Mouse (Mus musculus) spleen, postnatal 4 days (tissue): ENCODE measurements around the gene Ufc1.

ENCODE experiments used
- DNase-seq, 2 experiments: peaks; one replicate each; pipeline ENCODE4 v3.0.0; 2022; ENCODE audit warnings: low spot score in 2 of 2

Gene Ufc1

DNA sequence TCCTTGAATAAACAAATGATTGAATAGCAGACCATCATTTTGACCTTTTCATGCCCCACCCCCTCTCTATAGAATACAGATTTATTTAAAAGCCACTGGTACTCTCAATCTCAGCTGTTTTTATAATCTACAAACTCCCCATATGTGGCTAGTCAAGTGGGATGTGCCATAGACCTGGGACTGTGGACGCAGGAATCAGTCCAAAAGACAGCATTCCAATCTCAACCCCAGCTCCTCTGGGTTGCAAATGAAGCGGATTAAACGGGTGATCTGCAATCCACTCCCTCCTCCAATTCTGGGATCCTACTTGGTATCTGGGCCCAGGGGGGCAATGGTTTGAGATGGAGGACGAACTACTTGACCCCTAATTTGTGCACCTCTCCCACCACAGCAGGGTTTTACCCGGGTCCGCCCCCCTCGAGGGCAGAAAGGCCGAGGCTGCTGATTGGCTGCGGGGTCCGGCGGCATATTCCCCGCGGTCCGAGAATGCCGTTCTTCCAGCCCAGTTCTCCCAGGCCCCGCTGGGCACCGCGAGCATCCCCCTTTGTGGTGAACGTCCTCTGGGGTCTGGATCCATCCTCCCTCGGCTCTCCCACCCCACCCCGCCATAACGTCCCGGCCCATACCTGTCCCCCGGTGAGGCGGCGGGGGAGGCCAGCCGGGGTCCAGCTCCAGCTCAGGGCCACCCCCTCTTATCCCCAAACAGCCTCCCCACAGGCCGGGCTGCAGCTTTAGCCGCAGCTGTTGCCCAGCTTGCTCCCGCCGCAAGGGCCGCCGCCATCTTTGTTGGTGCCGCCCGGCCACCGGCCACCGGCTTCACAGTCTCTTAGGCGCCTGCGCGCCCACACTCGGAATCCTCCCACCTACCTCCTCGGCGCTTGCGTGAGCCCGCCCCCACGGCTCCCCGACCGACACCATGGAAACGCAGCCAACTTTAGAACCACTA lies 7.4 kb downstream of the Ufc1 start, which contains the start of gene Usp21:
Gene Usp21 (minus strand): TSS at position 856 of the 946 bp plus-strand sequence.
- peak; percentile 93 to 96 for DNase-seq

DNA sequence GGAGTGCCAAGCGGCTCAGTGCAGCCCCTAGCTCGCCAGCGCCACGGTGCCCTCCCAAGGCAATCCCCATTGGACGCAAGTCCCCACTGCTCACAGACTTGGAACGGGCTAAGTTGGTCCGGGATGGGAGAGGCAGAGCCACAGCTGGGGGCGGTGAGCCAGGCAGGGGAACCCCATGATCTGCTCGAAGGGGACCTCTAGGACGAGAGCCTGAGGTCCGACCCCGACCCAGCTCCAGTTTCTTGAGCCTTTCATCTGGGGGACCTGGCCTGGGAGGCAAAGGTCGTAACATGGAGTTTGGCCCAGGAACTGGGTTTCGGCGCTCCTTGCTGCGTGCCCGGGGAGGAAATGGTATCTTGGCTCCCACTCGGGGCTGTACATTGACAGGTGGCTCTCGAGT lies 8.3 kb downstream of the Ufc1 start:
- DNase-seq, result peak in 1 of 2 experiments; percentile 73

DNA sequence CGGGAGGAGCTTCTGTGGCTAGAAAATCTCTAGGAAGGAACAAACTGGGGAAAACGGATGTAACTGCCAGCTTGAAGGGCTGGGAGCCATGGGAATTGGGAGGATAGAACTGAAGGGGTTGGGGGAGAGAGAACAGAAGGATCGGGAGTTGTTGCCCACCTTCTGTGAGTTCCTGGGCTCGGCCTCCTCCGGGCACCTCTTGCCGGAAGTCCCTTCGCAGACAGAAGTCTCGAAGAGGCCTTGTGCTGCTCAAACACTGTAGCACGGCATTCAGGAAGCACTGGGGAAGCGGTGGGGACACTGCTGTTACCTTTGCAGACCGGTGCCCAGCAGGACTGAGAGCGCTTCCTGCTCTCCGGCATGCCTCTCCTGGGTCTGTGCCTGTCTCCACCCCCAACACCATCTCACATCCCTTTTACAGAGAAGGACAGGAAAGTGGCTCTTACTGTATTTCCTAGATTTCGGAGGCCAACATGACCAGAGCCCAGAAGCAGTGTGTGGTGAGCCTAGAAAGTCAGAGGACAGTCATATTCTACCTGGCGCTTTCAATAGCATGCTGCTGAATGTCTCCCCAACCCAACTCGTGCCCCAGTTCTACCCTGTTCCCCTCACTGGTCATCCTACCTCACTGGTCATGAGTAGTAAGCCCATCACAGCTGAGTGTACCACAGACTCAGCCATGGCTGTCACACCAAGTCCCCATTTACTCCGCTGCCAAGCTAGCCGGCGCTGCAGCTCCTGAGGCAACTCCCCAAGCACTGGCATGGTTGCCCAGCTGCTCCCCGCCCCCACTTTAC lies 9.5 kb downstream of the Ufc1 start:
- peak in 1 of 2 experiments; percentile 62 for DNase-seq

DNA sequence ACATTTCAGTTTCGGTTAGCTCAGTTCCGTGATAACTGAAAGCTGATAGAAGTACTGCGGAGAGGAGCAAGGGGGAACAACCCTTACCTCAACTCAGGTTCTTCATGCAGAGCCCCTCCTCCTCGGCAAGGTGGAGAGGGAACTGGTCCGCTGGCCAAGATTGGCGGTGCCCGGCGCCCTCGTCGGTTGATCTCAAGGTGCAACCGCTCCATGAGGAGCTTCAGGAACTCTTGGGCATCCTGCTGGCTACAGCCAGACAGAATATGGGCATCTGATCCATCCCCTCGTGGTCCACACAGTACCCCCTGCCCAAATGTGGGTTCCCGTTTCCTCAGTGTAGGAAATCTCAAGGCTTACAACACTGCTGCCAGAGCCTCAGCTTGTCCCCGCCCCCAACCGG lies 10.3 kb downstream of the Ufc1 start:
- peak in 1 of 2 experiments; percentile 65 for DNase-seq

DNA sequence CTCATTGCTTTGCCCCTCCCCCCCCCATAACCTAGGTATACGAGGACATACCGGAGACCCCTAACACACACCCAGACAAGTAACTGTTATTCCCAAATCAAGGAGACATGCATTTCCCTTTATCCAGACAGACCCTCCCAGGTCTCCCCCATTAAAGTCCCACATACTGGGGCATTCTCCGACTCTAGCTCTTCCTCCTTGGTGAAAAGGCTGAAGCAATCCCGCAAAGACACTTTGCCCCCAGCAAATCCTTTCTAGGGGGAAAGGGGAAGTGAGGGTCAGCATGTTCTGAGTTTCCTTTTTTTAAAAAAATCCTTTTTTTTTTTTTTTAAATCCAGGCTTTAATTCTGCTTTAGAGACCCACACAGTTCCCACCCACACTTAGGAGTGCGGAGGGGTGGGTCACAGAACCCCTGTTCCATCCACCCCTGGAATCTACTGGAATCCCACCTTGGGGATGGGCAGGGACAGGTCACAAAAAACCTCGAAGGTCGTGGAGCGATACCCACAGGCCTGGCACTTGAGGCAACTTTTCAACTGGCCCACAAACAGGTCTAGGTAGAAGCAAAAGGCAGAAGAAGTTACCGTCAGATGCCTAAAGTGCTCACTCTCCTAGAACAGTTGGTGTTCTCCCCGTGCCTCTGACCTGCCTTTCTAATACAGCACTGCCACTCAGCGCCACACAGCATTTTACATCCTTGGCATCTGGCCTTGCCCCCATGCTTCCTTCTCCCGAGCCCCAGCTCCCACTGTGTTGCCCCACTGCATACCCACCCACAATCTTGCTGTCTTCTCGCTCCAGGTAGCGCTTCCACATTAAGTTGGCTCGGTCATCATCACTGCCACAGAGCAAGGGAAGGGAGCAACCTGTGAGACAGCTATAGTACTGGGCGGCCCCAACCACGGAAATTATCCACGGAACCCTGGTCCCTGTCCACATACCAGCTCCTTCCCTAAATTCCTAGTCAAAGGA lies 11.3 kb downstream of the Ufc1 start:
- DNase-seq, result peak in 1 of 2 experiments; percentile 59

DNA sequence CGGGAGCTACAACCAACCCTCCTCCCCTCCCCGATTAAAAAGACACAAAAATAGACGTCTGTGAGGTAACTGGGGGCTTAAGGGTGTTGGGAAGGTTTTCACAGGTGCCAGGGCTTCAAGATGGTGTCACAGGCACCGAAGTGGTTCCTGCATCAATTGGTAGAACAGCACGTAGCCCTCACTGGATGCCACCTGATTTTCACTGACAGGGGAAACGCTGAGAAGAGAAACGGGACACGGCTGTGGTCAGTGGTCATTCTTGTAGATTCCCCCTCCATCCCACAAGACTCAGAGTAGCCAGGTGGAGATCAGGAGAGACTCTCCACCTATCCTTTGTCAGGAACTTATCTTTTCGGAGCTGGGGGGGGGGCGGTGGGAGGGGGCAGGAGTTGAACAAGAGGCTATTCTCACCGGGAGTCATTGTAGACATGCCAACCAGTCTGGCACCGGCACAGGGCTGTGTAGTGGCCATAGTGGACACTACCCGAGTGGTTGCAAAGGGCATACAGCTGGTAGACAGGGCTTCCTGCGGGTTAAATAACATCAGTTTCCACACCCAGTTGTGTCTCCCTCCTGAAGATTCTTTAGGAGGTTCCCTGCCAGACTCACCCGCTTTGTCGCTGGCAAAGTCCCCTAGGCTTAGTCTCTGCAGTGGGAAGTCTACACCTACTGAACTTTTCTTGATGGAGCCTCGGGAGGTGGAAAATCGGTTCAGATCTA lies 12.6 kb downstream of the Ufc1 start:
- DNase-seq, result peak; percentile 16 to 63

DNA sequence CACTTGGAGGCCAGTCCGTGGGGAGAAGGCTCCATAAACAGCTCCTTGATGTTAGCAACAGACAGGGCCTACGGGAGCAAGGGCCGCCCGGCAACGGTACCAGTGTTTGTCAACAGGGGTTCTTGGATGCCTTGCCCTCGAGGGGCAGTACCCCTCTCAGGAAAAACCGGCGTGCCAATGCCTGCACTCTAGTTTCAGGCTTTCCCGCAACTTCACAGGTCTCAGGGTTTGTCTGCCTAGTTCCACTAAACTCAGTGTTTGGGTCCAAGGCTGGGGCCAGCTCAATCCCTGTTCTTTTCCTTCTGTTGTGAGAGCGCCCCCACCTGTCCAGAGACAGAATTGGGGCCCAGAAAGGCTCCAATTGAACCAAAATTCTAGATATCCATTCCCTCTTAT lies 13.3 kb downstream of the Ufc1 start:
- peak; percentile 89 to 95 for DNase-seq

DNA sequence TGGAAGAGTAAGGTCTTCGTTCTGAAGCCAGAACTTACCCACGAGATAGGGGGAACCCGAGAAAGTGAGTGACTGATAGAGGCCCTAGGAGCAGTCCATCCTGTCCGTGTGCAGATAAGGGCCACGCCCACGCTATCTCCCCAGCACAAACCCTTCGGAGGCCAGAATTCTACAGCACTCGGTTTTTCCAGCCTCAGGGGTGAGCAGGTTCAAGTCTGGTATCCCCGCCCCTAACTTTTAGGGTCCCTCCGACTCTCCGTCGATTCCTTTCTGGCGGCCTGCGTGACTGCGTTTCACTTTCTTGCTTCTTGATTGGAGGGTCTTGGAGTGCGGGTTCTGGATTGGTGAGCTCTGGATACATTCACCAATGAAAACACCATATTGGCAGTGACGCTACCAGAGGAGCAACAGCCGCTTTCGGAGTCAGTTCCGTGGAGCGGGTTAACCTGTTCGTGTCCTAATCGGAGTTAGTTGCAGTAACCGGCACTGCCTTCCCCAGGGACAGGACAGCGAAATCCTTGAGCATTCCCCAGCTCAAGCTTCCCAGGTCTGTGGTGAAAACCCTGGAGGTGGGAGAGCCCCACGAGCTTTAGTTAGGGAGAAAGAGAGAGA lies 13.8 kb downstream of the Ufc1 start, which contains the start of gene Ppox:
Gene Ppox (minus strand): TSS at position 271 of the 612 bp plus-strand sequence.
- peak; percentile 92 for DNase-seq

DNA sequence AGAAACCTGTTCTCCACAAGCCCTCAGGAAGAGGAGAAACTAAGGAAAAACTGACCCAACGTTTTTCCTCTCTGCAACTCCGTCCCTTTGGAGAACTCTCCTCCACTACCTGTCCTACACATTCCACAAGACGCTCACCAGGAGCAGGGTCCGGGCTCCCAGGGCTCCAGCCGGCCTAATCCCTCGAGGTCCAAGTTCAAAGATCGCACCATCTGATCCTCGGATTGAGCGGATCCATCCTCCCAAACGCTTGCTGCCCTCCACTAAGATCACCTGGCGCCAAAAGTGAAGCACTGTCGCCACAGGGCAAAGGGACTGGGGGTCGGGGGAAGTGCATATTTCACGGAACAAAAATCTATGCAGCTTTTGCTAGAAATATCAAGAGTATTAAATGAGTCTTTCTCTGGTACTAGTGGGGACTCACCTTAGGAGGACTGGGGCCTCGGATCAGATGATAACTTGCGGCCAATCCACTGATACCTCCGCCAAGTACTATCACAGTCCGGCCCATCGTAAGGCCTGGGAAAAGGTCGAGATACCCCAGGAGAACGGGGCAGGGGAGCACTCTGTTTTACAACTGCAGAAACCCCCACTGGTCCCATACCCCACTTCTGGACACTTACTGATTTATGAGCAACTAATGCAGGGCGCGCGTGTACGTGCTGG lies 14.4 kb downstream of the Ufc1 start:
- DNase-seq, result peak in 1 of 2 experiments; percentile 75

DNA sequence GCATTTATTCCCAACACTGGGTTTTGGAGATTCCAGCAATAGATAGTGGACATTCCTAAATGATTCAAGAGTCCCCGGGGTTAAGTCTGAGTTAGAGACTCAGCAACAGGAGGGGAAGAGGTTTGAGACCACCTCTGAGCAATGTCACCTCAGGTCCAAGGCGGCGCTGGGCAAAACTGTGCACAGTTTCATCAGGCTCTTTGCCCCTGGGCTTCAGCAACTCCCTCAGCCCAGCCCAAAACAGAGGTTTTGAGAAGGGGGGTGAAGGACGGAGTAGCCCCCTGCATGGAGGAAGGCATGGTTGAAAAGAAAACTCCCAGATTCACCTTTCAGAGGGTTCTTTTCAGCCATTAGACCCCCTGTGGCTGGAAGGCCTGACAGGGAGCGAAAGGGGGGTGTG lies 15.1 kb downstream of the Ufc1 start:
- DNase-seq, result peak; percentile 19 to 67

DNA sequence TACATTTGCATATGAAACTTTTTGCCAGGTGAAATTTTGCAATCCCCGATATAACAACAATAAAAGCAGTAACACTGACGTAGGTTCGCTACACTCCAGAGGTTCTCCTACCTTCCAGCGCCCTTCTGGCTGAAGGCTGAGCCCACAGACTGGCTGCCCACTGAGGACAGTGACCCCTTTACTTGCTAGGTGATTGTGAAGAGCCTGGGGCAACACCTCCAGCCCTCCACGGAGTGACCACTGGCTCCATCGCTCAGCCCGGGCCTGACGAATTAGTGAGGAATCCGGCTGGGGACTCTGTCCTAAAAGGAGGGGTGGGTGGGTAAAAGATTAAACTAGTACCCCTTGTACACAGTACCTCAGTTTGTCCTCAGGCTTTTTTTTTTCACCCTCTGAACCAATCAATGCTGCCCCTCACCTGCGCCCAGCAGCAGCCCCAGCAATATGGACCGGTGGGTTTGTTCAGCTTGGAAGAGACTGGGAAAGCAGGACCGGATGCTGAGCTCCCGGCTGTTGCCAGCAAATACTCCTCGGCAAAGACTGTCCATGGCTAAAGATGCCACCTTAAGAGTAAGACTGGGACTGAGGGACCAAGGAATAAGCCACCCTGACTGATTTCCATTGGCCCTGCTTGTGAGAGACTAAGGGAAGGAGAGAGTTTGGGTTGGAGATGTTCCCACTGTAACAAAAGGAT lies 15.7 kb downstream of the Ufc1 start:
- DNase-seq, result peak; percentile 14 to 63

DNA sequence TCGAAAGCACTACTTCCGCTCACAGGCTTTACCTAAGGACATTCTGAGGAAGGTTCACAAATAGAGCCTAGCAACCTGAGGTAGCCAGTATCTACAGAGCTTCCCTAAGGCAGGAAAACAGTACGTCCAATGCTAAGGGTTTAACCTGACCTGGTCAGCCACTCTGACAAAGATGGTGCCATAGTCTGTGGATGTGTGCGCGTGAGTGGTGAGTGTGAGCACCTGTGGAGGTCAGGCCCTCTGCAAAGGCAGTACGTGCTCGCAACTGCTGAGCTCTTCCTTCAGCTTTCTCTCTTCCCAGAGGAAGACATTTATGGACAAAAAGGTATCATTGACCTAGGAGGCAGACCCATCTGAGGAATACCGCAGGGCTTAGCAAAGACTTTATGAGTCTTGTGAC lies 16.4 kb downstream of the Ufc1 start:
- DNase-seq, result peak in 1 of 2 experiments; percentile 58

DNA sequence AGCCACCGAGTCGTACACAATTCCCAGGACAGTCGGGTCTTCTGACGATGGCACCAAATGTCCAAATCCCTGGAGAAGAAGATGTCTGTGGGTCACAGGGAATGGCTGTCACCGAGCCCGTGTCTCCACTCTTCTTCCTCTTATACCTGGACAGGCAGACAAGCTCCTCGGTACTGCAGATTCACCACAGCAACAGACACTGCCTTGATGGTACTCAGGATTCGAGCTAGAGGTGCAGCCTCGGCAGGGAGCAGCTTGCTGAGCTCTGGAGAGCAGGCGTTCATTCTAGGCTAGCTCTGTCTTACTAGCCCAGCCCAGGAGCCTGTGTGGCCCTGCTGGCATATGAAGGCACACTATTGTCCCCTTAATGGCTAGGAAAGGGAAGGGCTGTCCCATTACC lies 17.1 kb downstream of the Ufc1 start:
- peak in 1 of 2 experiments; percentile 60 for DNase-seq

DNA sequence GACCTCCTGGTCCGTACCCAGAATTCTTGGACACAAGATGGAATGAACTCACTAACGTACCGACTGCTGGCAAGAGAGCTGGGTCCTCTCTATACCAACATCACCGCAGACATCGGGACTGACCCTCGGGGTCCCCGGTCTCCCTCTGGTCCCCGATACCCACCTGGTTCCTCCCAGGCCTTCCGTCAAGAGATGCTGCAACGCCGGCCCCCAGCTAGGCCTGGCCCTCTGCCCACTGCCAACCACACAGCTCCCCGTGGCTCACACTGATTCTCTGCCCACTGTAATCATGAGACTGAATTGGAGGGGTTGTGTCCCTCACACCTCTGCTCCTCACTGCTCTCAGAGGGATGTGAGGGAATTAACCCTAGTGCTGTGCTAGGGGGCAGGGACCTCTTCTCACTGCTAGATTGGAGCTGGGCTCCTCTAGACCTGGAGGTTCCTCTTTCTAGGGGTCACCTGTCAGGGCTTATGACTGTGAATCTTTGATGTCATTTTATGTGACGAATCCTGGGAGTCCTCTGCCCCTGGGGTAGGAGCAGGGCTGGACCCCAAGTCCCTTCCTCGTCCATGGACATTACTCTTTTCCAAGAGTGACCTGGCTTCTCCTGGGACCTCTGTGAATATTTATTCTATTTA lies 18.6 kb downstream of the Ufc1 start:
- DNase-seq, result peak in 1 of 2 experiments; percentile 65

DNA sequence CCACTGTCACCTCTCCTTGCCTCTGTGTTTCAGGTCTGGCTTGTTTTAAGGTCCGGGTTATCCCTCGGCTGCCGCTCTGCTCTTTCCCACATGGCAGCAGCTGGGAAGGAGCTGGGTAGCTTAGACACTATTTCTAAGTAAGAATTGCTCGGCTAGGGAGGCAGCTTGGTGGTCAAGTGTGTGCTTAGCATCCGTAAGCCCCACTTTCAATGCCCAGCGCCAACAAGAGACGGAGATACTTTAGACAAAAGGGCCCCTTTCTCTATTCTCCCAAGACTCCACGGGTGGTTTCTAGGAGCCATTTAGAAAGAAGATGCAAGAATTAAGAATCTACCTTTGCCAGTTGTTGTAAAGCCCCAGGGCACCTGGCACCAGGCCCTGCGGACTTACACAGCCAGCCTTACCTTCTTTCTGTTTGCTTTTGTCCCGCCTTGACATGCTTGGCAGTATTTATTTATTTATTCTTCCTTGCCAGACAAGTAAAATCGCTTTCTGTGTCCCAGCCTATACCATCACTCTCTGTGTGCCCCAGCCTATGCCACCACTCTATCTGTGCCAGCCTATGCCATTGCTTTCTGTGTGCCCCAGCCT lies 19.6 kb downstream of the Ufc1 start:
- peak in 1 of 2 experiments; percentile 55 for DNase-seq

DNA sequence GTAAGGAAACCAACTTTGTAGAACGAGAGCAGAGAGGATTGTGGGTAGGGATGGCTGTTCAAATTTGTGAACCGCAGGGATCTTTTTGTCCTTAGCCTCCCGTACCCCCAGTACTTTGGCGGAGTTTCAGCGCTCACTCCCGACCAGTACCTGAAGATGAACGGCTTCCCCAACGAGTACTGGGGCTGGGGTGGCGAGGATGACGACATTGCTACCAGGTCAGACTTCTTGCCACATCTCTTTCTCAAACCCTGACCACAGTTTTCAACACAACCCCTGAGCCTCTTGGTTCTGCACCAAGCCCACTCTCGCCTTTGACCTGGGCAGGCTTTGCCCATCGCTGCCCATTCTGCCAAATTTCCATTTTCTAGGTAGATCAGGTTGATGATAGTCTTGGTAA lies 20.7 kb downstream of the Ufc1 start:
- no peak for DNase-seq

DNA sequence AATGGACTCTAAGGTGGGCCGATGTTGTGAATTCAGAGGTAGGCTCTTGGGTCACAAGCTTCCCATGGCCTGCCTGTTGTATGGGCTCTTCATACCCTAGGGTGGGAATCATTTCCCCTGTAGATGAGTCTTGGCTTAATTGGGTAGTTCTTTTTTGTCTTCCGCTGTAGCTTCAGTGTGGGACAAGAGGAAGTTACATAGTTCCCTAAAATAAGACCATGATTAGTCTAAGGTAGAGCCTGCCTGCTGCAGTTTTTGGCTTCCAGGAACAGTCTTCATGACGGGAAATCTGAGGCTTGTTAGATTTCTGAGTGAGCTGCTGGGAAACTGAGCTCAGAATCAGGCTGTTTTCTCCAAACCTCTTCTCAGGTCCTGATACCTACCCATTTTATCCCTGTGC lies 22.7 kb downstream of the Ufc1 start:
- DNase-seq, result no peak

DNA sequence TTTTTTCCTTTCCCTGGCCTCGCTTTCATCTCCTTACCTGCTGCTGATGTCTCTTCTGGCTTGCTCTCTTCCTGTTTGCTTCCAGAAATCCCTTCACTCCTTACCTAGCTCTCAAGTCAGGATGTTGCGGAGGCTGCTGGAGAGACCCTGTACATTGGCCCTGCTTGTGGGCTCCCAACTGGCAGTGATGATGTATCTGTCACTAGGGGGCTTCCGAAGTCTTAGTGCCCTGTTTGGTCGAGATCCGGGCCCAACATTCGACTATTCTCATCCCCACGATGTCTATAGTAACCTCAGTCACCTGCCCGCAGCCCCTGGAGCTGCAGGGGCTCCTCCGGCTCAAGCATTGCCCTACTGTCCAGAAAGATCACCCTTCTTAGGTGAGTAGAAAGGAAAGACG lies 23.2 kb downstream of the Ufc1 start:
- peak in 1 of 2 experiments; percentile 64 for DNase-seq
